Mouse (Mus musculus): ENCODE measurements at regions not wholly inside any gene's neighbourhood (a gene's known extent, or its start where the extent isn't known, plus 50 kb on each side); places are given as distances from the start of the nearest gene placed in this dataset.
"Not testable (repeated sequence)": the region's sequence is repeated elsewhere in the genome, so short reads cannot be mapped to it uniquely, and the experiment has no call there.

- DNase-seq: no peak
- intact Hi-C loops (cut with DNase I): no loop called here
- no peak for TF ChIP-seq CTCF (IDR thresholded peaks at IDR 0.05)
- no peak overlapping the region for H3K27ac ChIP-seq
- H3K4me3 ChIP-seq: no peak overlapping the region
Observed at GRCm38 (mm10) chr6:70227166-70227565, 564.9 kb downstream of the Rpia start.

DNA sequence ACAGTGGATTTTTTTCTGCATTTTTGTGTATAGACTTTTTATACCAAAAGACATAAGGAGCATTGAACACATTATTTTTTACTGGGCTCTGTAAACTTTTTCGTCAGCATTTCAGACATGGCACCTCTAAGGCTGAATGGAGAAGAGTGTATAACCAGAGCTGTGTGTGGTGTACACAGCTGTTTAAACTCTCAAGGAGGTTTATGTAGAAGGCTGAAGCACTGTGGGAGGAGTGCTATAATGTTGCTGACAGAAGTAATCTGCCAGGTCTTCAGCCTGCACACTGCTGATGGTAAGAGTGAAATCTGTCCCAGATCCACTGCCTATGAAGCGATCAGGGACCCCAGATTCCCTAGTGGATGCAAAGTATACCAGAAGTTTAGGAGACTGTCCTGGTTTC is 575.4 kb downstream of the Rpia start:
- DNase-seq; intact Hi-C loops (cut with DNase I); H3K4me3 ChIP-seq; H3K27ac ChIP-seq: not testable (repeated sequence)

DNA sequence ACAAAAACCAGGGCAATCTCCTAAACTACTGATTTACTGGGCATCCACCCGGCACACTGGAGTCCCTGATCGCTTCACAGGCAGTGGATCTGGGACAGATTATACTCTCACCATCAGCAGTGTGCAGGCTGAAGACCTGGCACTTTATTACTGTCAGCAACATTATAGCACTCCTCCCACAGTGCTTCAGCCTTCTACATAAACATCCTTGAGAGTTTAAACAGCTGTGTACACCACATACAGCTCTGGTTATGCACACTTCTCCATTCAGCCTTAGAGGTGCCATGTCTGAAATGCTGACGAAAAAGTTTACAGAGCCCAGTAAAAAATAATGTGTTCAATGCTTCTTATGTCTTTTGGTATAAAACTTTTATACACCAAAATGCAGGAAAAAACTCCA is 576.3 kb downstream of the Rpia start:
- H3K4me3 ChIP-seq; H3K27ac ChIP-seq; intact Hi-C loops (cut with DNase I); DNase-seq: not testable (repeated sequence)

All from gastrocnemius, adult 2 months (tissue).